ENCODE assay signal across 25 mouse cellular contexts in the genomic region with DNA sequence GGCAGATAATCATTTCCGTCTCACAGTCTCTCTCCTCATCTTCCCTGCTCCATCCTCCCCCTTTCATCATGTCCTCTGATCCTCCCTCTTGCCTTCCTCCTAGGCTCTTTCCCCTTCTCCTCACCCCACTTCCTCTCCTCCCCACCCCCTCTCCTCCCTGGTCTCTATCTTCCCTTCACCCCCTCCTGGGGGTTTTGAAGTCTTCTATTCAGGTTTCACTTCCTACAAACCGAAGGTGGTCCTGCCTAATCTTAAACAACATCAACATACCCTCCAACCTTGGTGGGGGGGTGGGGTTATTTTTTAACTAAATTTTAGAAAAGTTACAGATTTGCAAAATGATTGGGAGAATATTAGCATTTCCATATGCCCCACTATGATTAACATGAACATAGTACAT. TPM values are rescaled to one million over a fixed set of nuclear protein-coding genes. Genes with fewer than 3 reads are reported as not detected.
DNase-seq lines count a peak whose midpoint lies in the region; ATAC-seq and TF ChIP-seq lines count a peak whose summit lies in the region.
"Had no signal": no experiment of that assay in that cellular context is flagged by ENCODE, and none has a peak within 500 bp of the region (broad histone marks: within the 10 kb centered on the region; RNA-seq: fewer than 3 reads in every experiment).

No protein-coding gene starts in this region.

- H3K4me1 ChIP-seq in CH12.LX (ENCODE audit: control insufficient read depth in 1 of 2, insufficient read depth in 2 of 2) = peaks cover 6 to 48% of the 10 kb centered on the region in 2 experiments; a peak in 3 of 4 replicates
- H3K4me1 ChIP-seq in liver, embryonic 11.5 days (replicated peaks; ENCODE audit: control insufficient read depth, insufficient read depth, low read length) = no peaks in the 10 kb centered on the region

- dilution Hi-C loops in CH12.LX (cut with MboI; ENCODE audit: extremely low pct_ligation_motif_present, extremely low pct_unique_long_range_greater_than_20kb, low sequenced_read_pairs) = no loop called here

- peaks cover 27 to 34% of the 10 kb centered on the region in 2 experiments for H3K36me3 ChIP-seq in CH12.LX (replicated peaks in 1 of 2; ENCODE audit: control insufficient read depth in 1 of 2, insufficient read depth in 1 of 2, low read length in 1 of 2)
- peaks cover 3% of the 10 kb centered on the region; the same call in 1 of the 2 replicates for H3K36me3 ChIP-seq in liver, embryonic 11.5 days (ENCODE audit: control insufficient read depth, insufficient read depth, low read length)

- H3K9ac ChIP-seq in CH12.LX (ENCODE audit: insufficient read depth, low read depth) = peak overlapping the region; percentile 60; the same call in 1 of the 2 replicates
- no peak overlapping the region for H3K9ac ChIP-seq in liver, embryonic 11.5 days (ENCODE audit: low read depth, low read length)

- in situ Hi-C loops in CH12.LX (cut with MboI; ENCODE audit: low pct_ligation_motif_present, low pct_unique_long_range_greater_than_20kb, low sequenced_read_pairs) = no loop called here

- TF ChIP-seq RAD21 in CH12.LX (IDR thresholded peaks at IDR 0.05; ENCODE audit: low read depth, low read length) = no peak

- H3K9me3 ChIP-seq in CH12.LX (replicated peaks; ENCODE audit: low read length) = no peaks in the 10 kb centered on the region
- no peaks in the 10 kb centered on the region for H3K9me3 ChIP-seq in liver, embryonic 11.5 days (ENCODE audit: control insufficient read depth, low read length)
- H3K9me3 ChIP-seq: G1E had no signal

- 66% methylated on average over 2 of the region's 2 CpGs for WGBS in liver, embryonic 11.5 days

- peaks cover 17% of the 10 kb centered on the region for H3K79me2 ChIP-seq in CH12.LX (replicated peaks; ENCODE audit: control insufficient read depth, extremely low read depth, insufficient read depth, poor library complexity, severe bottlenecking)

- TF ChIP-seq EP300 in CH12.LX (IDR thresholded peaks at IDR 0.05; ENCODE audit: low read length) = peak; percentile 41; the same call in 1 of the 2 replicates

- DNase-seq in A20 (ENCODE audit: low read depth, low spot score) (peak; percentile 10), CH12.LX (ENCODE audit: extremely low read depth) (no peak), ES-CJ7 (ENCODE audit: low read depth, low spot score) (peak; percentile 10), R1 (ENCODE audit: low read depth, low spot score) (peak; percentile 35)
- DNase-seq in gastrocnemius, postnatal 10 days = no peak
- DNase-seq in left cerebral cortex, adult 2 months (ENCODE audit: extremely low spot score in 1 of 2, low spot score in 2 of 2) = no peak
- DNase-seq in liver, embryonic 11.5 days (ENCODE audit: low spot score) = no peak
- DNase-seq in heart, postnatal 25 days (ENCODE audit: low spot score) = no peak
- DNase-seq: adrenal gland, adult 2 months; adrenal gland, adult 8-10 months; adrenal gland, postnatal 10 days; adrenal gland, postnatal 14 days; adrenal gland, postnatal 25 days; adrenal gland, postnatal 36 days; B cell, adult 2 months; cerebellum, adult 11 months; cerebellum, adult 11-12 months; cerebellum, adult 18-20 months; cerebellum, adult 2 months; cerebellum, adult 8-10 months; cerebellum, adult 9-10 months had no signal

- no peak for TF ChIP-seq POLR2A in CH12.LX (IDR thresholded peaks at IDR 0.05; ENCODE audit: low read depth, low read length)

- no peaks in the 10 kb centered on the region for H3K27me3 ChIP-seq in CH12.LX (replicated peaks)
- no peaks in the 10 kb centered on the region for H3K27me3 ChIP-seq in liver, embryonic 11.5 days (replicated peaks; ENCODE audit: control insufficient read depth, insufficient read depth, low read length)

- H3K4me3 ChIP-seq in CH12.LX (replicated peaks in 1 of 3; ENCODE audit: low read depth in 2 of 3, low read length in 2 of 3, poor library complexity in 1 of 3) = peak overlapping the region in 2 of 3 experiments; percentile 35 to 43
- no peak overlapping the region for H3K4me3 ChIP-seq in left cerebral cortex, adult 2 months
- no peak overlapping the region for H3K4me3 ChIP-seq in liver, embryonic 11.5 days (ENCODE audit: low read depth, low read length)

- peak overlapping the region; percentile 98 for H3K27ac ChIP-seq in CH12.LX (ENCODE audit: insufficient read depth, low read depth)
- no peak overlapping the region for H3K27ac ChIP-seq in left cerebral cortex, adult 2 months
- no peak overlapping the region for H3K27ac ChIP-seq in liver, embryonic 11.5 days (ENCODE audit: low read depth, low read length)

- H3K4me2 ChIP-seq in CH12.LX (ENCODE audit: insufficient read depth, low read depth, poor library complexity, severe bottlenecking) = peak overlapping the region; percentile 78; the same call in 1 of the 2 replicates
- no peak overlapping the region for H3K4me2 ChIP-seq in liver, embryonic 11.5 days

- no peak for ATAC-seq in liver, embryonic 11.5 days (replicated peaks; ENCODE audit: low FRiP score)
- ATAC-seq: activated CD4-positive, CD25-positive, alpha-beta regulatory T cell, adult 4 months; CD4-positive, CD25-positive, alpha-beta regulatory T cell, adult 4 months; Patski had no signal

- no peak for TF ChIP-seq CTCF in CH12.LX (conservative IDR thresholded peaks at IDR 0.05 in 1 of 2, IDR thresholded peaks at IDR 0.05 in 1 of 2; ENCODE audit: low read depth in 2 of 2, low read length in 2 of 2)
- no peak for TF ChIP-seq CTCF in left cerebral cortex, adult 2 months (IDR thresholded peaks at IDR 0.05)

- intact Hi-C loops in left cerebral cortex, adult 2 months (cut with DNase I) = no loop called here
- intact Hi-C loops in heart, postnatal 25 days (cut with DNase I) = no loop called here

TF ChIP-seq in CH12.LX, 34 proteins besides CTCF, POLR2A, EP300 and RAD21 (continues in another document):
- TF ChIP-seq ZNF384 (IDR thresholded peaks at IDR 0.05; ENCODE audit: low read depth, low read length) (no peak), TBP (conservative IDR thresholded peaks at IDR 0.05; ENCODE audit: low read depth, low read length) (no peak), UBTF (IDR thresholded peaks at IDR 0.05; ENCODE audit: low read depth, low read length) (no peak), ZMIZ1 (IDR thresholded peaks at IDR 0.05; ENCODE audit: low read depth, low read length) (no peak), SMC3 (IDR thresholded peaks at IDR 0.05; ENCODE audit: low read depth, low read length) (no peak), NRF1 (IDR thresholded peaks at IDR 0.05; ENCODE audit: low read depth, low read length) (no peak), SIN3A (IDR thresholded peaks at IDR 0.05; ENCODE audit: low read length) (0 out of 2 replicates have a peak, but pooled peaks have one; percentile 17), HCFC1 (IDR thresholded peaks at IDR 0.05; ENCODE audit: low read depth, low read length) (no peak), KAT2A (IDR thresholded peaks at IDR 0.05; ENCODE audit: insufficient replicate concordance, low read length) (no peak), BHLHE40 (IDR thresholded peaks at IDR 0.05; ENCODE audit: low read depth, low read length) (peak; percentile 26; the same call in 1 of the 2 replicates), IRF4 (IDR thresholded peaks at IDR 0.05; ENCODE audit: low read depth, low read length) (peak; percentile 87), MAX (IDR thresholded peaks at IDR 0.05; ENCODE audit: low read length) (no peak), MAFK (IDR thresholded peaks at IDR 0.05; ENCODE audit: insufficient replicate concordance, low read length) (no peak), JUND (conservative IDR thresholded peaks at IDR 0.05; ENCODE audit: low read depth, low read length) (no peak), ZC3H11A (IDR thresholded peaks at IDR 0.05; ENCODE audit: low read depth, low read length) (no peak), JUN (IDR thresholded peaks at IDR 0.05; ENCODE audit: insufficient read depth, low read depth, low read length) (no peak)

RNA-seq across cellular contexts. Expression of a gene that starts 9.6 kb away (rescaled TPM):
- 102 and 177 TPM in 2 replicates for total RNA-seq in CH12.LX (2012; rRNA removed)
- 91.7 and 119 TPM in 2 replicates for total RNA-seq in CH12.LX (2014; rRNA removed)
- 146 and 171 TPM in 2 replicates for polyA plus RNA-seq in CH12.LX (2012; ENCODE audit: insufficient read length, low read depth)
- total RNA-seq in gastrocnemius, postnatal 10 days (2021) = 1 to 10 TPM; 1.1 to 2.4 TPM
- 10 to 100 TPM; 53.6 to 56.3 TPM for total RNA-seq in left cerebral cortex, adult 2 months (2021)
- 6.8 and 8.5 TPM in 2 replicates for polyA plus RNA-seq in liver, embryonic 11.5 days (2014; fragmentation: Nextera tagmentation; extraction: Ambion mirVana)
- 1 to 10 TPM; 2.2 to 3.1 TPM for total RNA-seq in heart, postnatal 25 days (2021)

RNA-seq across cellular contexts. Expression of a gene that starts 15.3 kb away (rescaled TPM):
- total RNA-seq in CH12.LX (2012; rRNA removed) (28.8 and 30.6 TPM in 2 replicates), CH12.LX (2014; rRNA removed) (15.2 and 21.2 TPM in 2 replicates)
- polyA plus RNA-seq in CH12.LX (2012; ENCODE audit: insufficient read length, low read depth) = 25.5 and 26.4 TPM in 2 replicates
- total RNA-seq in gastrocnemius, postnatal 10 days (2021) = 10 to 100 TPM in 1 of 2 experiments, 1 to 10 TPM in 1; 10.0 to 14.8 TPM
- total RNA-seq in left cerebral cortex, adult 2 months (2021) = 10 to 100 TPM; 31.9 to 39.6 TPM
- 12.5 and 14.4 TPM in 2 replicates for polyA plus RNA-seq in liver, embryonic 11.5 days (2014; fragmentation: Nextera tagmentation; extraction: Ambion mirVana)
- 10 to 100 TPM; 11.0 to 17.0 TPM for total RNA-seq in heart, postnatal 25 days (2021)

RNA-seq across cellular contexts. Expression of a gene that starts 27.3 kb away (rescaled TPM):
- total RNA-seq in CH12.LX (2012; rRNA removed) (46.6 and 67.8 TPM in 2 replicates), CH12.LX (2014; rRNA removed) (58.0 and 61.5 TPM in 2 replicates)
- 92.7 and 101 TPM in 2 replicates for polyA plus RNA-seq in CH12.LX (2012; ENCODE audit: insufficient read length, low read depth)
- 10 to 100 TPM; 21.3 to 27.8 TPM for total RNA-seq in gastrocnemius, postnatal 10 days (2021)
- total RNA-seq in left cerebral cortex, adult 2 months (2021) = 10 to 100 TPM; 76.4 to 84.1 TPM
- 32.2 and 33.1 TPM in 2 replicates for polyA plus RNA-seq in liver, embryonic 11.5 days (2014; fragmentation: Nextera tagmentation; extraction: Ambion mirVana)
- 10 to 100 TPM; 25.7 to 28.5 TPM for total RNA-seq in heart, postnatal 25 days (2021)

RNA-seq across cellular contexts. Expression of a gene that starts 30.6 kb away (rescaled TPM):
- total RNA-seq in CH12.LX (2012; rRNA removed) (94.3 and 103 TPM in 2 replicates), CH12.LX (2014; rRNA removed) (96.6 and 101 TPM in 2 replicates)
- 119 and 130 TPM in 2 replicates for polyA plus RNA-seq in CH12.LX (2012; ENCODE audit: insufficient read length, low read depth)
- 10 to 100 TPM; 32.2 to 38.5 TPM for total RNA-seq in gastrocnemius, postnatal 10 days (2021)
- 10 to 100 TPM; 80.5 to 83.6 TPM for total RNA-seq in left cerebral cortex, adult 2 months (2021)
- 91.5 and 95.3 TPM in 2 replicates for polyA plus RNA-seq in liver, embryonic 11.5 days (2014; fragmentation: Nextera tagmentation; extraction: Ambion mirVana)
- total RNA-seq in heart, postnatal 25 days (2021) = 10 to 100 TPM; 22.1 to 22.7 TPM

RNA-seq across cellular contexts. Expression of a gene that starts 30.7 kb away (rescaled TPM):
- total RNA-seq in CH12.LX (2012; rRNA removed) (37.6 and 38.8 TPM in 2 replicates), CH12.LX (2014; rRNA removed) (25.8 and 33.1 TPM in 2 replicates)
- 75.9 and 76.7 TPM in 2 replicates for polyA plus RNA-seq in CH12.LX (2012; ENCODE audit: insufficient read length, low read depth)
- total RNA-seq in gastrocnemius, postnatal 10 days (2021) = 10 to 100 TPM; 48.2 to 51.1 TPM
- 10 to 100 TPM; 19.3 to 27.4 TPM for total RNA-seq in left cerebral cortex, adult 2 months (2021)
- polyA plus RNA-seq in liver, embryonic 11.5 days (2014; fragmentation: Nextera tagmentation; extraction: Ambion mirVana) = 153 and 156 TPM in 2 replicates
- 10 to 100 TPM; 49.5 to 50.1 TPM for total RNA-seq in heart, postnatal 25 days (2021)

Comparison
In these comparisons a context has a peak if more than half of its experiments do, and no peak if none do; other contexts are left out.
1. DNase-seq: peak in A20 (single experiment), ES-CJ7 (single experiment) and R1 (single experiment); none in CH12.LX (single experiment), gastrocnemius, postnatal 10 days (single experiment), left cerebral cortex, adult 2 months (0 of 2), liver, embryonic 11.5 days (single experiment) and heart, postnatal 25 days (single experiment).
2. H3K4me3 ChIP-seq: peak in CH12.LX (2 of 3); none in left cerebral cortex, adult 2 months (single experiment) and liver, embryonic 11.5 days (single experiment).
3. RNA of a gene that starts 9.6 kb away (total RNA-seq): 91.7 to 177 TPM in CH12.LX and 53.6 to 56.3 TPM in left cerebral cortex, adult 2 months; 2.2 to 3.1 TPM in heart, postnatal 25 days and 1.1 to 2.4 TPM in gastrocnemius, postnatal 10 days; every median in the first group is over 10 times any median in the second.